In the genomic region with DNA sequence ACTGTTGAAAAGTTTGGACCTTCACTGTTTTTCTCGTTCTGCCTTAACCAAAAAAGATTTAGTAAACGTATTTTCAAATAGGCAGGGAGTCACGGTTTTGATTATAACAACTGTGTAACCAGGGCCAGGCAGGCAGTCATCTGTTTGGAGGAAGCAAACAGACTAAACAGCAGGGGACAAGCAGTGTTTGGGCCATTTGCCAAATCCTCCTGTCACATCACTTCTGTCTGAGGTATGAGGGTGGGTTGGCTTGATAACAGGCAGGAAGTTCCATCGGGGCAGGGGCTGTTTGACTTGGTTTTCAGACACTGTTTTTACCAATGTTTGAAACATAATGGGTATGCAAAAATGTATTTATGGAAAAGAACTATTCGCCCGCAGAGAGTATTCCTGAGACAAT, we compare ENCODE assay signal across 1 mouse cellular context.
TF ChIP-seq lines count a peak whose summit lies in the region.

No protein-coding gene starts in this region.

TF ChIP-seq in MEL, 35 proteins besides CTCF, POLR2A, EP300 and RAD21 (continued from another document):
- TF ChIP-seq MAZ (IDR thresholded peaks at IDR 0.05; ENCODE audit: low read depth, low read length) (0 out of 2 replicates have a peak, but pooled peaks have one; percentile 36), KAT2A (conservative IDR thresholded peaks at IDR 0.05; ENCODE audit: low read depth, low read length) (no peak), ZMIZ1 (IDR thresholded peaks at IDR 0.05; ENCODE audit: low read depth, low read length) (no peak), POLR2AphosphoS5 (IDR thresholded peaks at IDR 0.05; ENCODE audit: borderline replicate concordance, low read depth, low read length) (no peak), MYB (IDR thresholded peaks at IDR 0.05; ENCODE audit: low read depth, low read length) (0 out of 2 replicates have a peak, but pooled peaks have one; percentile 34), NELFE (IDR thresholded peaks at IDR 0.05; ENCODE audit: low read depth, low read length) (no peak), SMC3 (IDR thresholded peaks at IDR 0.05; ENCODE audit: low read depth, low read length) (no peak), MAX (IDR thresholded peaks at IDR 0.05; ENCODE audit: low read length) (peak; percentile 42; the same call in 1 of the 2 replicates), ZNF384 (IDR thresholded peaks at IDR 0.05; ENCODE audit: low read depth, low read length) (no peak), USF1 (IDR thresholded peaks at IDR 0.05; ENCODE audit: low read depth, low read length) (no peak), TCF12 (IDR thresholded peaks at IDR 0.05; ENCODE audit: low read depth, low read length) (peak; percentile 76), POLR2AphosphoS2 (IDR thresholded peaks at IDR 0.05; ENCODE audit: low read length) (no peak), HCFC1 (IDR thresholded peaks at IDR 0.05; ENCODE audit: low read depth, low read length) (no peak), CHD2 (IDR thresholded peaks at IDR 0.05; ENCODE audit: low read length) (no peak), RCOR1 (IDR thresholded peaks at IDR 0.05; ENCODE audit: low read depth, low read length) (peak; percentile 85), TBP (IDR thresholded peaks at IDR 0.05; ENCODE audit: low read depth, low read length) (0 out of 2 replicates have a peak, but pooled peaks have one; percentile 39), GABPA (IDR thresholded peaks at IDR 0.05; ENCODE audit: low read depth, low read length) (no peak), E2F4 (IDR thresholded peaks at IDR 0.05; ENCODE audit: borderline replicate concordance, low read depth, low read length) (no peak), CHD1 (IDR thresholded peaks at IDR 0.05; ENCODE audit: low read depth, low read length) (no peak), MAFK (IDR thresholded peaks at IDR 0.05; ENCODE audit: borderline replicate concordance, low read depth, low read length) (no peak), GATA1 (IDR thresholded peaks at IDR 0.05; ENCODE audit: low read depth, low read length) (peak; percentile 47; the same call in 1 of the 2 replicates), ELF1 (IDR thresholded peaks at IDR 0.05; ENCODE audit: low read depth, low read length) (peak; percentile 42; the same call in 1 of the 2 replicates), ZC3H11A (IDR thresholded peaks at IDR 0.05; ENCODE audit: low read depth, low read length) (no peak), SIN3A (IDR thresholded peaks at IDR 0.05; ENCODE audit: low read length) (peak; percentile 84), TAL1 (IDR thresholded peaks at IDR 0.05; ENCODE audit: low read length) (peak; percentile 67), UBTF (IDR thresholded peaks at IDR 0.05; ENCODE audit: borderline replicate concordance, insufficient read depth, low read depth, low read length) (no peak), MEF2A (IDR thresholded peaks at IDR 0.05; ENCODE audit: extremely low read depth, insufficient replicate concordance, low read depth, low read length, poor library complexity, severe bottlenecking) (no peak), USF2 (IDR thresholded peaks at IDR 0.05; ENCODE audit: borderline replicate concordance in 1 of 2, insufficient read depth in 1 of 2, low read depth in 1 of 2, low read length in 2 of 2) (no peak), JUND (IDR thresholded peaks at IDR 0.05; ENCODE audit: low read depth, low read length) (no peak), MYC (IDR thresholded peaks at IDR 0.05; ENCODE audit: low read depth, low read length) (no peak), ETS1 (IDR thresholded peaks at IDR 0.05; ENCODE audit: low read depth, low read length) (peak; percentile 92), ZKSCAN1 (IDR thresholded peaks at IDR 0.05; ENCODE audit: low read depth, low read length) (no peak)
TF ChIP-seq in MEL: peak in this region for 13.
